In the genomic region with DNA sequence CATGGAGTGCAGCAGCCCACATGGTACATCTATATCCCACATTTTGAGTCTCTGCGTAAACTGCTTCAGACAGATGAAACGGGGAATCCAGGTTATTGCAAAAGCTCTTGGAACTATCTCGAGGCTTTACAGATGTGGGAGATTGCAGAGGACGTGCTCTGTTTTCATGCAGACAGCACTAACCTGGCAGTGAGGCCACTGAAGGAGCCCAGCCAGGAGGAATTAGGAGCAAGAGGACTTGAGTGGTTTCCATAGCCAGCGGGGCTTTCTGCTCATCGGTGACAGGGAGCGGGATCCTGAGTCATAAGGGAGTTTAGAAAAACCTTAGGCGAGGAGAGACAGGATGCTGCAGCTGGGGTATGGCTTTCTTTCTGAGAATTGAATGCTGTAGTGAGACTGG, we compare ENCODE assay signal across 19 mouse cellular contexts.
"Had no signal": no experiment of that assay in that cellular context is flagged by ENCODE, and none has a peak within 500 bp of the region (broad histone marks: within the 10 kb centered on the region; RNA-seq: fewer than 3 reads in every experiment).

No protein-coding gene starts in this region.

- H3K9me3 ChIP-seq: limb, embryonic 10.5 days; limb, embryonic 13.5 days; liver, embryonic 12.5 days; liver, embryonic 15.5 days; lung, embryonic 15.5 days; midbrain, embryonic 10.5 days; midbrain, embryonic 13.5 days had no signal

- DNase-seq: kidney, postnatal 25 days; layer of hippocampus, adult 9-11 months; liver; lung, adult 18-20 months; lung, postnatal 10 days; thymus, adult 2 months; thymus, postnatal 14 days; thymus, postnatal 4 days had no signal

- H3K27me3 ChIP-seq: limb, embryonic 13.5 days; liver, embryonic 12.5 days; liver, embryonic 15.5 days; lung, embryonic 15.5 days; megakaryocyte, embryonic 14.5 days; midbrain, embryonic 13.5 days had no signal

- H3K27ac ChIP-seq: layer of hippocampus, adult 2 months; limb, embryonic 10.5 days; limb, embryonic 13.5 days; liver, embryonic 12.5 days; liver, embryonic 15.5 days; lung, embryonic 15.5 days; midbrain, embryonic 10.5 days; midbrain, embryonic 13.5 days; stomach, postnatal 0 days had no signal

- H3K9ac ChIP-seq: limb, embryonic 13.5 days; liver, embryonic 12.5 days; liver, embryonic 15.5 days; lung, embryonic 15.5 days; midbrain, embryonic 13.5 days had no signal

- H3K4me2 ChIP-seq: limb, embryonic 13.5 days; liver, embryonic 12.5 days; liver, embryonic 15.5 days; lung, embryonic 15.5 days; midbrain, embryonic 13.5 days had no signal

- H3K4me3 ChIP-seq: layer of hippocampus, adult 2 months; limb, embryonic 10.5 days; limb, embryonic 13.5 days; liver, embryonic 12.5 days; liver, embryonic 15.5 days; lung, embryonic 15.5 days; midbrain, embryonic 10.5 days; midbrain, embryonic 13.5 days had no signal

- H3K36me3 ChIP-seq: liver, embryonic 15.5 days had no signal

- ATAC-seq: liver, embryonic 12.5 days; midbrain, embryonic 13.5 days; midbrain, embryonic 16.5 days had no signal

- H3K4me1 ChIP-seq: limb, embryonic 13.5 days; liver, embryonic 12.5 days; liver, embryonic 15.5 days; lung, embryonic 15.5 days; megakaryocyte, embryonic 14.5 days; midbrain, embryonic 10.5 days; midbrain, embryonic 13.5 days had no signal
